Mouse (Mus musculus) embryonic fibroblast, embryonic 13.5 days (primary cell): ENCODE data around the gene Sowaha.

Experiments
- CTCF ChIP-seq: IDR thresholded peaks from 2 replicates; pipeline ENCODE4 v1.5.1; 2011; ENCODE audit warnings: mild to moderate bottlenecking, control low read depth, low read length, moderate library complexity, borderline replicate concordance; ENCODE audit not compliant: insufficient read depth
- POLR2A ChIP-seq: IDR thresholded peaks from 2 replicates; pipeline ENCODE4 v1.6.1; 2011; ENCODE audit warnings: low read depth, mild to moderate bottlenecking, control low read depth, low read length, moderate library complexity

DNA sequence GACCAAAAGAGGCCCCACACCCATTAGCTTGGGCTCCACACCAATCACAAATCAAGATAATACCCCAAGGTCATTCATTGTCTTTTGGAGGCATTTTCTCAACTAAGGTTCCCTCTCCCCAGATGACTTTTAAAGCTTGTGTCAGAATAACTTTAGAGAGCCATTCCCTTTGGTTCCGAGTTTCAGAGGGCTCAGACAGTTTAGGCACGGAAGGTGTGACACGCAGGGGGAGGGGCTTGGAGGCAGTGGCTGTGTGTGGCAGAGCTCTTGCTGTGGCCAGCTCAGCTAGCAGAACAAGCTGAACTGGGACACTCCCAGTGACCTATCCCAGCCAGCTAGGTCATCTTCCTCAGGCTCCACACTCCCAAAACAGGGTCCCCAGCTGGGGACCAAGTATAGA, 28.5 kb upstream of the Sowaha start:
- TF ChIP-seq POLR2A (no peak), CTCF (no peak)
